Mouse (Mus musculus) bone marrow macrophage, adult 2 months (primary cell): Measurements from ENCODE around the gene Ptprb.

Experiments
- CTCF ChIP-seq: IDR thresholded peaks from 2 replicates; pipeline ENCODE4 v1.5.1; 2012; ENCODE audit warnings: low read depth, mild to moderate bottlenecking, low read length, moderate library complexity
- POLR2A ChIP-seq: IDR thresholded peaks from 2 replicates; pipeline ENCODE4 v1.6.1; 2012; ENCODE audit warnings: mild to moderate bottlenecking, low read depth, low read length, borderline replicate concordance

- TF ChIP-seq CTCF: no peak
- TF ChIP-seq POLR2A: no peak
Observed at GRCm38 (mm10) chr10:116426176-116426575, 150.9 kb downstream of the Ptprb start.
